Mouse (Mus musculus) heart, postnatal 0 days (tissue): ENCODE data around the gene Gm5127.

Experiments used
- CTCF ChIP-seq: IDR thresholded peaks from 2 replicates; pipeline ENCODE4 v1.5.1; 2016; ENCODE audit warnings: antibody characterized with exemption, control low read depth, low read depth
- EP300 ChIP-seq: IDR thresholded peaks from 2 replicates; pipeline ENCODE4 v1.6.1; 2016; ENCODE audit warnings: antibody characterized with exemption, low read depth

GRCm38 (mm10) chrX:106593914-106594313 lies 10.9 kb downstream of the Gm5127 start:
- TF ChIP-seq EP300 (no peak), CTCF (no peak)
